Mouse (Mus musculus) forebrain, embryonic 15.5 days (tissue): ENCODE results near the gene Cyp17a1. TPM values are rescaled to one million over a fixed set of nuclear protein-coding genes. Genes with fewer than 3 reads are reported as not detected.

ENCODE experiments used
- ATAC-seq: fragments of 200-750 bp; cut with Nextera tagmentation; replicated peaks from 2 replicates; pipeline ENCODE4 v1.8.0; 2017; ENCODE audit warnings: mild to moderate bottlenecking, moderate TSS enrichment, moderate library complexity
- H3K27ac ChIP-seq: fragments of 300-500 bp; sonication (generic); replicated peaks from 2 replicates; pipeline ENCODE4 v1.5.1; 2015; ENCODE audit warnings: mild to moderate bottlenecking, inconsistent platforms
- H3K27me3 ChIP-seq: fragments of 300-500 bp; sonication (generic); 2 replicates; pipeline ENCODE4 v1.6.1; 2015; ENCODE audit warnings: inconsistent platforms
- H3K36me3 ChIP-seq: fragments of 300-500 bp; sonication (generic); 2 replicates; pipeline ENCODE4 v1.6.1; 2015; ENCODE audit warnings: mild to moderate bottlenecking, inconsistent platforms
- H3K4me1 ChIP-seq: fragments of 300-500 bp; sonication (generic); 2 replicates; pipeline ENCODE4 v1.6.1; 2015; ENCODE audit warnings: inconsistent platforms
- H3K4me2 ChIP-seq: fragments of 300-500 bp; sonication (generic); replicated peaks from 2 replicates; pipeline ENCODE4 v1.6.1; 2015; ENCODE audit warnings: mild to moderate bottlenecking, inconsistent platforms
- H3K4me3 ChIP-seq: fragments of 300-500 bp; sonication (generic); 2 replicates; pipeline ENCODE4 v1.5.1; 2015; ENCODE audit warnings: mild to moderate bottlenecking, inconsistent platforms
- H3K9ac ChIP-seq: fragments of 300-500 bp; sonication (generic); replicated peaks from 2 replicates; pipeline ENCODE4 v1.6.1; 2015; ENCODE audit warnings: mild to moderate bottlenecking, inconsistent platforms
- H3K9me3 ChIP-seq: fragments of 300-500 bp; sonication (generic); 2 replicates; pipeline ENCODE4 v1.6.1; 2016; ENCODE audit warnings: inconsistent platforms
- WGBS: fragments of 180-500 bp; shearing (Covaris S2); methylation state at CpG from one replicate; pipeline ENCODE4 v1.1.7; 2015; ENCODE audit warnings: mixed read lengths; 5-methylcytosine and 5-hydroxymethylcytosine counted together
- polyA plus RNA-seq: library from polyadenylated mRNA; unstranded; fragments of >200 nt; fragmentation: Nextera tagmentation; extraction: Ambion mirVana; gene quantifications from 2 replicates; pipeline ENCODE4 v1.2.1, GENCODE M21; 2015

Gene Cyp17a1
- polyA plus RNA-seq, 1 experiment from 2014 or later, result not detected

- no peaks in the 10 kb centered on the region for H3K9me3 ChIP-seq
- no peak overlapping the region for H3K4me3 ChIP-seq
- ATAC-seq, result no peak
- H3K27me3 ChIP-seq, result no peaks in the 10 kb centered on the region
- H3K4me1 ChIP-seq, result peaks cover 50% of the 10 kb centered on the region
- no peak overlapping the region for H3K4me2 ChIP-seq
- no peak overlapping the region for H3K9ac ChIP-seq
- H3K36me3 ChIP-seq, result peaks cover 4% of the 10 kb centered on the region; the same call in 1 of the 2 replicates
- 89% methylated on average over 14 of the region's 14 CpGs for WGBS
- no peak overlapping the region for H3K27ac ChIP-seq
These were observed 52.8 kb downstream of the Cyp17a1 start for GRCm38 (mm10) chr19:46620016-46620808.

GRCm38 (mm10) chr19:46619518-46619917 is 53.5 kb downstream of the Cyp17a1 start:
- Histone ChIP-seq H3K9ac (no peak overlapping the region), H3K4me3 (no peak overlapping the region), H3K4me1 (peaks cover 50% of the 10 kb centered on the region), H3K36me3 (0 out of 2 replicates have a peak, but pooled peaks cover 2% of the 10 kb centered on the region), H3K9me3 (no peaks in the 10 kb centered on the region), H3K4me2 (no peak overlapping the region), H3K27me3 (no peaks in the 10 kb centered on the region), H3K27ac (no peak overlapping the region)
- WGBS, result 94% methylated on average over 6 of the region's 6 CpGs
- no peak for ATAC-seq

GRCm38 (mm10) chr19:46619001-46619400 is 54.0 kb downstream of the Cyp17a1 start:
- Histone ChIP-seq H3K9me3 (no peaks in the 10 kb centered on the region), H3K4me3 (no peak overlapping the region), H3K27ac (peak overlapping the region; percentile 62), H3K4me2 (no peak overlapping the region), H3K4me1 (peaks cover 45% of the 10 kb centered on the region), H3K36me3 (0 out of 2 replicates have a peak, but pooled peaks cover 2% of the 10 kb centered on the region), H3K27me3 (no peaks in the 10 kb centered on the region), H3K9ac (no peak overlapping the region)
- WGBS, result 83% methylated on average over 19 of the region's 19 CpGs
- no peak for ATAC-seq

- ATAC-seq, result 0 out of 2 replicates have a peak, but pooled peaks have one; percentile 46
- Histone ChIP-seq H3K36me3 (peaks cover 7% of the 10 kb centered on the region), H3K27me3 (no peaks in the 10 kb centered on the region), H3K9me3 (no peaks in the 10 kb centered on the region), H3K4me1 (peaks cover 39% of the 10 kb centered on the region), H3K4me3 (no peak overlapping the region), H3K9ac (no peak overlapping the region), H3K27ac (peak overlapping the region; percentile 62), H3K4me2 (no peak overlapping the region)
- WGBS, result 41% methylated on average over 9 of the region's 9 CpGs
These were observed 54.6 kb downstream of the Cyp17a1 start for GRCm38 (mm10) chr19:46618322-46618721.

DNA sequence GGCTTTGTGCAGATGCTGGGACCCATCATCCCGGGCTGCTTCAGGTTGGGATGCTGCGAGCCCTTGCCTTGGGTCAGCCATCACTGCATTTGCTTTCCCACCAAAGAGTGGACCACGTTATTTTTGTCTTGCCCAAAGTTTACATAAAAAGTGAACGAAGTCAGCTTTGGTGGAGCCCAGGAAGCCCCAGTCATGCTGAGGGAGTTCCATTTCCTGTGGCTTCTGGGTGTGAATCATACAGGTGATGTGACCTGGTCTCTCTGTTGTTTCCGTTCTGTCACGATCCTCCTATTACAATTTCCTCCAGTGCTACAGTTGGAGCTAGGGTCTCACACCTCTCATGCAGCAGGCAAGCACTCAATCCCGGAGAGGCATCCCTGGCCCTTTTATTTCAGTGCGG is 55.6 kb downstream of the Cyp17a1 start:
- peaks cover 30% of the 10 kb centered on the region; the same call in 1 of the 2 replicates for H3K4me1 ChIP-seq
- no peak overlapping the region for H3K9ac ChIP-seq
- no peak overlapping the region for H3K4me2 ChIP-seq
- no peaks in the 10 kb centered on the region for H3K27me3 ChIP-seq
- peaks cover 9% of the 10 kb centered on the region for H3K36me3 ChIP-seq
- no peak for ATAC-seq
- H3K4me3 ChIP-seq, result no peak overlapping the region
- H3K27ac ChIP-seq, result no peak overlapping the region
- 92% methylated on average over 8 of the region's 8 CpGs for WGBS
- H3K9me3 ChIP-seq, result no peaks in the 10 kb centered on the region

Other genes starting within 250 kb of the Cyp17a1 start
- gene Trim8, start 171.5 kb downstream of the Cyp17a1 start, polyA plus RNA-seq, result 28.0 and 29.4 TPM in 2 replicates
- gene Arl3, start 100.0 kb downstream of the Cyp17a1 start, polyA plus RNA-seq, result 238 and 241 TPM in 2 replicates
- 12.6 and 13.7 TPM in 2 replicates for gene Sfxn2, start 99.8 kb downstream of the Cyp17a1 start, polyA plus RNA-seq
- 39.7 and 41.7 TPM in 2 replicates for gene Wbp1l, start 74.1 kb downstream of the Cyp17a1 start, polyA plus RNA-seq
- gene Borcs7, start 16.7 kb upstream of the Cyp17a1 start, polyA plus RNA-seq, result 13.9 and 14.4 TPM in 2 replicates
- gene As3mt, start 34.3 kb upstream of the Cyp17a1 start, polyA plus RNA-seq, result 14.8 and 18.6 TPM in 2 replicates
- 3.7 and 4.1 TPM in 2 replicates for gene Cnnm2, start 88.4 kb upstream of the Cyp17a1 start, polyA plus RNA-seq